Mouse (Mus musculus): ENCODE measurements around the gene Hoxc6.

Hoxc6 gene

DNA sequence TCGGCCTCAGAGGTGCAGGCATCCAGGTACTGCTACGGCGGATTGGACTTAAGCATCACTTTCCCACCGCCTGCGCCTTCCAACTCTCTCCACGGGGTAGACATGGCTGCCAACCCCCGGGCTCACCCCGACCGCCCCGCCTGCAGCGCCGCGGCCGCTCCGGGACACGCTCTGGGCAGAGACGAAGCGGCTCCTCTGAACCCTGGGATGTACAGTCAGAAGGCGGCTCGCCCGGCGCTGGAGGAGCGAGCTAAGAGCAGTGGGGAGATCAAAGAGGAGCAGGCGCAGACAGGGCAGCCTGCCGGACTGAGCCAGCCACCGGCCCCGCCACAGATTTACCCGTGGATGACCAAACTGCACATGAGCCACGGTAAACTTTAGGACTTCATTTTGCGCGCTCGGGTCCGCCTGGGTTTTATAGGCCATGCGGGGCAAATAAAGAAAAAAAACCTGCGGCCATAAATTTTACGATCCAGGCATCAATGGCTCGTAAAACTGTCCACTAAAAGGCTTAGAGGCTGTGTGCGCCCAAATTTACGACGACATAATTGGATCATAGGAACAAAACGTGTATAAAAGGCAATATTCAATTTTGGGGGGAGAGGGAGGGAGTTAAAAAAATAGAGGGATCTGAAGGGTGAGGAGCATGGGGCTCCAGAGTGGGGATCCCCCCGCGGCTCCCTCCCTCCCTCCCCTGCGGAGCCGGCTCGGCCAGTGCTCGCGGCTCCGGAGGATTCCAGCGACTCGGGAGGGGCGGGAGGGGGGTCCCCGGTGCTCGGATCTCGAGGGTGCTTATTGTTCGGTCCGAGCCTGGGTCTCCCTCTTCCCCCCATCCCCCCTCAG, 16.3 kb downstream of the Hoxc6 start:
- peak in 1 of 2 experiments; percentile 44 for DNase-seq

DNA sequence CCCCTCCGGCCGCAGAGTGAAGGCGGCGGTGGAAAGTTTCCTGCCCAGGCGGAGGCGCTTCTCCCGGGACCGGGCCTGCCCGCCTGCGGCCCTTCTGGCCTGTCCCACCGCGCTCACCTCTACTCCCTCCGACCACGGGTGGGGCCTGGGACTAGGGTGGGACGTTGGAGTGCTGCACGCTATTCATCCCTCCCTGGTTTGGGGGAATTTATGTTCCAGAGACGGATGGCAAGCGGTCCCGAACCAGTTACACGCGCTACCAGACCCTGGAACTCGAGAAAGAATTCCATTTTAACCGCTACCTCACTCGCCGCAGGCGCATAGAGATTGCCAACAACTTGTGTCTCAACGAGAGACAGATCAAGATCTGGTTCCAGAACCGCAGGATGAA, 16.9 kb downstream of the Hoxc6 start:
- no peak for DNase-seq

DNA sequence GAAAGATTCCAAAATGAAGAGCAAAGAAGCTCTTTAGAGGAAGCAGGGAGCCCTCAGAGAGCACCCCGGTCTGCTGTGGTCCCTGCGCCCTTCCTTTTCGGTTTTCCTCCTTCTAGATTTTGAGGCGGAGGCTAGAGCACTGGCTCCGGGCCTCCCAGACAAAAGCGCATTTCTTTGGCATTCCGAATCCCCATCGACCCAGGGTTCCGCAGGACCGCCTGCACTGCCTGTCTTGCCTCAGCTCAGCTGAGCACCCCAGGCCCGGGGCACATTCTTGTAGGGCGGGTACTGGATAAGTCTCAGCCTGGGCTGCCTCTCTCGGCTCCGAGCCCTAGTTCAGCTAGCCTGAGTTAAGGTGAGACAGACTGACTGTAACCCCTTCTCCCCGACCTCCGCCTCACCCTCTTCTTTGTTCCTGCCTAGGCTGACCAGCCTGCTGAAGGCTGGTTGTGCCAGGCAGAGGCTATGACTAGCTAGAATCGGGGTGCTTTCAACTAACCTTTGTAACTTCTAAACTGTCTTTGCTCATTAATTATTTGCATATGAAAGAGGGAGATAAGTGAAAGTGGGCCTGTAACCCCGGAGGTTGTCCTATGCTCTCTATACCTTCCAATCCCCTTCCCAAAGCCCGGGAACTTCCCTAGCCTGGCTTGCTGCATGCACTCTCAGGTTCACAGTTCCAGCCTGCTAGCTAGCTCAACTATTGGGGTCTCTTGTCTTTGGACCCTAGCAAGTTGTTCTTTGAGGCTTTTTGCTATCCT, 17.5 kb downstream of the Hoxc6 start:
- DNase-seq = no peak

DNA sequence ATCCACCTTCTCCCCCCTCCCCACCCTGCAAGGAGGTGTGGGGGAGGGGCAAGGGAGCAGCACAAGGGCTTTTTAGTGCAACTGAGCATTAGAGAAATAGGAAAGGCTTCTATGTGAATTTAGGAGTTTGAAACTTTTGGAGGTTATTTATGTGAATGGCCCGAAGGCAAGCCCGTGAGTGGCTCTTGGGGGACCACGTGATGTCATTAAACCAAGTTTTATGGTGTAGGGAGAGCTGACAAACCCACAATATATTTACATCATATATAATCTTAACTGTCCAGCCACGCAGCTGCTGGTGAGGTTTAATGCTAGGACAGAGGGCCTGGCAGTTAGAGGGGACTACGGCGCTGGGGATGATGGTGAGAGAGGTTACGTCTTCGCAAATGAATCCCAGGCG, 20.6 kb downstream of the Hoxc6 start, which contains the start of gene Hoxc4:
Gene Hoxc4, plus strand, starts transcription at position 299 of the 400 bp plus-strand sequence.
- no peak for DNase-seq

DNA sequence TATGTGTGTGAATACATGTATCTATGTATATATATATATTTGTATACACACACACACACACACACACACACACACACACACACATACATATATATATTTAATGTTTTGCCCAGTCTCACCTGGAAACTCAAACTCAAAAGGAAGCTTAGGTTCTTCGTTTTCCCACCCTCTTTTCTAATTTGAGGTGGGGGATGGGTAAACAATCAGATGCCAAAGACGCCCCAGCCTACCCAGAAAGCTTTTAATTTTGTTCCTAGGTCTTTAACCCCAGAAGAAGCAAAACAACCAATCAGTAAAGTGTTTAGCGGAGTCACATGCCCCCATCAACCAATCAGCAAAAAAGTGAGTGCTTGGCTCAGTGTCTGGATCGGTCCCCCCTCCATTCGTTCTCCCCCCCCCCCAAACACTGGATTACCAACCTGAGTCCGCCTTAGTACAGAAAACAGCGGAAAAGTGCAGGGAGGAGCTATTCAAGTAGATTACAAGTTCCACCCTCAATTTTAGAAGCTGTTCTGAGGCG, 22.9 kb downstream of the Hoxc6 start:
- DNase-seq = no peak

DNA sequence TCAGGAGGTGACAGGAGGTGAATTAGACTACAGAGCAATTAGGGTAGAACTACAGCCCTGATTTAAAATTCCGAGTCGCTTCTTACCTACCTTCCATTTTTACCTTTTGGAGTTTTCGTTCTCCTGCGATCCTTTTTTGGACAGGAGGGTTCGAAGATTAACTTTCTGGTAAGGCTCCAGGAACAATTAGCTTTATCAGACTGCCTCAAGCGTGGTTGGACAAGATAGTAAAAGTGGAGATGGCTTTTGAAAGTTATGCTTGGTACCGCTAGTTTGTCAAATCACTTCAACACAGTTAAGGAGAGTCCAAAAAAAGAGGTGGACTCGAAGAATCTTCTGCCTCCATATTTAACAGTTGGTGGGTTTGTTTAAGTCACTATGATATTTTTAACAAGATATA, 23.5 kb downstream of the Hoxc6 start:
- no peak for DNase-seq

DNA sequence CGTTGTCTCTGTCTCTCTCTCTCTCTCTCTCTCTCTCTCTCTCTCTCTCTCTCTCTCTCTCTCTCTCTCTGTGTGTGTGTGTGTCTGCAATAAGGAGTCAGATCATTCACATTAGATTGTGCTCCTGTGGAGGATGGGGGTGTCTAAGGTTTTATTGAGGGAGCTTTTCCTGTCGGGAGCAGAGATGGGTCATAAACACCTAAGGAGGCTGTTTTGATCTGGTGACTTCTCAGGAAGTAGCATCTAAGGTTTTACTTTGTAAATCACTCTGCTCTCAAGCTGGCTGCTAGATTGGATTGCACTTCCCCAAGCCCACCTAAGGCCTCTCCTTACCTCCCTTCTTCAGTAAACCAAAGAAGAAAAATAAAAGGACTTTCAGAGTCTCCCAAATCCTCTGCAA, 26.1 kb downstream of the Hoxc6 start:
- no peak for DNase-seq

DNA sequence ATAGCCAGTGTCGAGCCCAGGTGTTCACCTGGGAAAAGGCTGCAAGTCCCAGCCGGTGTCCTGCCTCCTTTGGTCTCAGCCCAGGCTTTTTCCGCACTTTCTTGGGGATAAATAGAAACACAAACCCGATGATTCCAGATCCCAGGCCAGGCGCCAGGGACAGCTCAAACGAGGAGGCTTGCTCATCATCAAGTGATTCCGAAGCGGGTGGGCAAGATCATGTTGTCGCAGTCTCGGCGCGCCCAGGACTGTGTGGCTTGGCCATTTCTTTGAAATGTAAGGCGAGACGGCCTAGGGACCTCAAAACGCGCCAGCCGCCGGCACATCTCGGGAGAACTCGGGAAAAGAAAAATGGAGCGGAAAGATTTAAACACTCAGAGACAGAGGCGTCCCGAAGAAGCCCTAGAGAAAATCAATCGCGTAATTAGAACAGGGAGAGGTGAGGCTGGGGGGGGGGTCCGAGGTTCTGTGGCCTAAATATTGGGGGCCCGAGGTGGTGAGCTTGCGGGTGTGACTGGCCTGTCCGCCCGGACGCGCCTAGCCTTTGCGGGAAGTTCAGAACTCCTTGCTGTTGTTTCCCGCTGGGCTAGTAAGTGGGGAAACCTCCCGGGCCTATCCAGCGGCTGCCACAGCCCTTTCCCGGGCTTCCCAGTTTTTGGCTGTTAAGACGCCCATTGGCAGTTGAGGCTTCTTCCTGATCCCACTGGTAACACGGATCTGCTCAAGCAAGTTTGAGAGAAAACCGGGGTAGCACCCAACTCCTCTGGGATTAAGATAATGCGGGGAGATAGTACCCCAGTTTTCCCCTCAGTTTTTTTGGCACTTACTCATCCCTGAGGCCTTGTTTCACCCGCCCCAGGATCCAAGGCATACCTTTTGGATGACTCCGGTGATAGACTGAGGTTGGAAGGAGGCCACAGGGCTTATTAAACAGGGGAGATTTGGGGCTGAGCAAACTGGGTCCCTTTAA, 29.5 kb downstream of the Hoxc6 start:
- DNase-seq = no peak

DNA sequence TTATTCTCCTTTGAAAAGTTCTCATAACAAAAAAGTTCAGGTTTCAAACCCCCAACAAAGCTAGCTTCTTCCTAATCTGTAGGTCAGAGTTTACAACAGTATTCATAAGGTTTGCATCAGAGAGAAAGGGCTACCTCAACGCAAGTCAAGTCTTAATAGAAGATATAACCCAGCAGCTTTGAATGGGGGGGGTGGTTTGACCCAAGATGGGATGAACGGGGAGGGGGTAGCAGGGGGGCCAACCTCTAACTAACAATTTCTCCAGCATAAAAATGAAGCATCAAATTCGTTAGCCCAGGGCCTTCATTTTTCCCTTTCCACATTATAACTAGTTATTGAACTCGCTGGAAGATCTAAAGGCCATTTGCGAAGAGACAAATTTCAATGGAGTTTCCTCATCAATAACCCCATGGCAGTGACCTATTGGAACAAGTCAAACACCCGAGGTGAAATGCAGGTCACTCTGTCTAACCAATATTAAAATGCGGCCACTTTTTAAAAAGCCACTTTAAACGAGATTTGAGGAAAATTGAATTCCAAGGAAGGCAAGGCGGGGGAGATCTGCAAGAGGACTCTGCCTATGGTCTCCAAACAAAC, 31.0 kb downstream of the Hoxc6 start:
- no peak for DNase-seq

DNA sequence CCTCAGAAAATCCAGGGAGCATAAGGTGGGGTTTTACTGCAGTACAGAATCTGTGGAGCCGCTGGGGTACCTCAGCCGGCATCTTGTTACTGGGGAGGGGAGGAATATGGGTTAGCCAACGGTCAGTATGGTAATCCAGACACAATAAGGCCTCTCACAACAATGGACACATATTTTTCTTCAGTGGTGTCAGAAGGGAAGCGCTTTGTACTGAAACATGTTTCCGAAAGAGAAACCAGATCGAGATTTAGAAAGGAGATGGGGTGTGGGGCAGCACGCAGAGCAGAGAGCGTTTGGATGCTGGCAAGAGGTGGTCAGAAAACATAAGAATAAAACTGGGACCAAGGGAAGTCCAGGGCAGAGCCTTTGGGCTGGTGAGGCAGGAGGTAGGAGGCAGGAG, 32.1 kb downstream of the Hoxc6 start:
- DNase-seq = no peak

DNA sequence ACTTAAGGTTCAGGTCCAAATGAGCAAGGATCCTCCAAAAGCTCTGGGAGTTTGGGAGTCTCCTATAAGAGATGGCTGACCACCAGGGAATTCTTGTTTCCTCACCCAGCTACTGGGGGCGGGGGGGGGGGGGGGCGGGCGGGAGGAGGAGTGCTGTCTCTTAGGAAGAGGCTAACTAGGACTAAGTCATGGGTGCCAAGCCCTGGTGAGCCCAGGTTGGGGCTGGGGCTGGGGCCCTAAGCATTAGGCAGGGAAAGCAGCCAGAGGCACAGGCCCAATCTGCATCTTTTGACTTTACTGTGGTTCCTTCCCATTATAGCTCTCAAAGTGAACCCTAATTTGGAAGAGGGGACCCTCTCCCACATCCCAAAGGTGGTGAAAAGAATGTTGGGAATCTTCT, 34.1 kb downstream of the Hoxc6 start:
- DNase-seq = no peak

DNA sequence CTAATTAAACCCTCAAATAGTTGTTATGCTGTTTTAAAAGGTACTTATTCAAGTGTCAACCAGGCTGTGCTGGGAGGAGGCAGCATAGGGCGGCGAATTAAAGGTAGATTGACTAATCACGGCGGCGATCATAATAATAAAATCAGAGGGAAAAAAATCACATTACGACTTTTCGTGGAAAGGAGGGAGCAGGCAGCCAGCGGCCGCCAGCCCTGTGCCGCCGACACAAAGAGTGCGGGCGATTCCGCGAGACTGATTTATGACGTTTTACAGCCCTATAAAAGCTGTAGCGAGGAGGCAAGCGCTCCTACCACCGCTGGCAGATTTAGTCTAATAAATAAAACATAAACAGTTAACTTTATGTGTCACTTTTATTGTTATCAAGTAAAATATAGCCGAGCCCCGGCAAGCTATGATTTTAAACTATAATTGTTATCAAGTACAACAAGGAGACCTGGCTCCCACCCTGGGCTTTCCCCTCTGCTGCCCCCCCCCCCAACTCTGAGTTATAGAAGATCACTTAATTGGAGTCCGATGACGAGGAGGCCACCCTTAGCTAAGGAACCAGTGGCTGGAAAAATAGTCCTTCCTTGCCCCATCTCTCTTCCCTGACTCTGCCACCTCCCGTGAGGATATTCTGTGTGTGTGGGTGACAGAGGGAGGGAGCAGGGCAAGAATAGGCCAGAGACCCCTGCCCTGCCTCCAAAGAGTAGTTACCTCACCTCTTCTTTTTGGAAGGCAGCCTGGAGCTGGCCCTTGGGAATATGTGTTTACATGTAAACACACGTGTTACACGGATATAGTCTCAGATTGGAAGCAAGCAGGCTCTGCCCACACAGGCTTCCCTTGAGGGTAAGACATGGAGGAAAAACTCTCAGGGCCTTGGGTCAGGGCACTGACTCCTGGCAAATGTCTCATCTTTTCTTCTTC, 34.9 kb downstream of the Hoxc6 start:
- no peak for DNase-seq

DNA sequence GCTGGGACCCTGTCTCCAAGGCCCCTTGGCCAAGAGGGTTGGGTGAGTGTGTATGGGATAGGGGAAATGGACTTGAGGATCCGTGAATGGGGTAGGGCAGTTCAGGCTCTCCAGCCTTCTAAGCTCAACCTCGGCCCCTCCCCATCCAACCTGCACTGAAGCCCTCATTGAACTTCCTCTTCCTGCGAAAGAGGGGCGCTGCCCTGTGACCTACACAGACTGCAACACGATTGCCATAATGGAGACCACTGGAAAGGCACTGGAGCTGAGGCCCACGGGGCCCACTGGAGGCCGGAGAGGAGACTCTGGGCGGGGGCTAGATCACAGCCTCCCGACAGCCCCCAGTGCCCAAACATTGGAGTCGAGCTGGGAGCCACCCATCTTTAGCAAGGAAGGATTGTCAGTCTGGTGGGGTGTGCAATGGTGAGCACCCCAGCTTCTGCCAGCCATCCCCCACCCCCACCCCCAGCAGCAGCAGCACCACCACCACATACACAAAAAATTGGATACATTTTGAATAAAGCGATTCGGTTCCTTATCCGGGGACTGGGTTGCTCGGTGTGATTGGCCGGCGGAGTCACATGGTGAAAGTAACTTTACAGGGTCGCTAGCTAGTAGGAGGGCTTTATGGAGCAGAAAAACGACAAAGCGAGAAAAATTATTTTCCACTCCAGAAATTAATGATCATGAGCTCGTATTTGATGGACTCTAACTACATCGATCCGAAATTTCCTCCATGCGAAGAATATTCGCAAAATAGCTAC, 36.2 kb downstream of the Hoxc6 start:
- no peak for DNase-seq

DNA sequence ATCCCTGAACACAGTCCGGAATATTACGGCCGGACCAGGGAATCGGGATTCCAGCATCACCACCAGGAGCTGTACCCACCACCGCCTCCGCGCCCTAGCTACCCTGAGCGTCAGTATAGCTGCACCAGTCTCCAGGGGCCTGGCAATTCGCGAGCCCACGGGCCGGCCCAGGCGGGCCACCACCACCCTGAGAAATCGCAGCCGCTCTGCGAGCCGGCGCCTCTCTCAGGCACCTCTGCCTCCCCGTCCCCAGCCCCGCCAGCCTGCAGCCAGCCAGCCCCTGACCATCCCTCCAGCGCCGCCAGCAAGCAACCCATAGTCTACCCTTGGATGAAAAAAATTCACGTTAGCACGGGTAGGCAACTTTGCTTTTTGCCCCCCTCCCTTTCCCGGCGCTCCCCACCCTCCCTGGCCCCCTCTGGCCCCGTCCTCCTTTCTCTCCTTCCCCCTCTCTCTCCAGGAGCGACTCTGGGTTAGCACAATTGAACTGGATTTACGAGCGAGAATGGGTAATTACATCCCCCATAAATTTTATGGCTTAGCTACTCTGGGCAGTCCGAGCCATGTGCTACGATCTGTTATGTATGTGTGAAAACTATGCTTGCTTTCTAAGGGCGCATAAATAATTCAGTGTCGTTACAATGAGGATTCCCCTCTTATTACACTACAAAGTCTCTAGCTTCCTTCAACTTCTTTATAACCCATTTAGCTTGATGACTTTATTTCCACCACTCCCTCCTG, 36.9 kb downstream of the Hoxc6 start:
- no peak for DNase-seq

DNA sequence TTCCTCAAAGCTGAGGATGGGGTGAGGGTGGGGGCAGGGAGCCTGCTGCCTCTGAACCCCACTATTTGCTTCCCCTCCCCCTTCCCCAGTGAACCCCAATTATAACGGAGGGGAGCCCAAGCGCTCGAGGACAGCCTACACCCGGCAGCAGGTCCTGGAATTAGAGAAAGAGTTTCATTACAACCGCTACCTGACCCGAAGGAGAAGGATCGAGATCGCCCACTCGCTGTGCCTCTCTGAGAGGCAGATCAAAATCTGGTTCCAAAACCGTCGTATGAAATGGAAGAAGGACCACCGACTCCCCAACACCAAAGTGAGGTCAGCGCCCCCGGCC, 37.5 kb downstream of the Hoxc6 start:
- DNase-seq = no peak

DNA sequence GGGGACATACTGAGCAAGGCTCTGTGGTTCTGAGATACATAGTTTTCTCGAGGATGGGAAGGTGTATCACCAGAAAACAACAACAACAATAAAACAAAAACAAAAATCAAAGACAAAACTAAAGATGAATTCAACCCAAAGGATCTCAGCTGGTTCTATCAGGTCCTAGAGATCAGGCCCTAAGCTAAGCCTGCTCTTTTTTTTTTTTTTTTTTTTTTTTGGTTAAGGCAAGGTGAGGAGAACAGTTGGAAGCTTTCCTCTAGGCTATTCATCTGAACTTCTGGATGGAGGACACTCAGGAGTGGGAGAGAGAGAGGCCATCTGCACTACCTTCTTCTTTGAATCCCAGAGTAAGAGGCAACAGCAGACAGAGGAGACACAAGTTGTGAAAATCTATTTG, 39.5 kb downstream of the Hoxc6 start:
- no peak for DNase-seq

DNA sequence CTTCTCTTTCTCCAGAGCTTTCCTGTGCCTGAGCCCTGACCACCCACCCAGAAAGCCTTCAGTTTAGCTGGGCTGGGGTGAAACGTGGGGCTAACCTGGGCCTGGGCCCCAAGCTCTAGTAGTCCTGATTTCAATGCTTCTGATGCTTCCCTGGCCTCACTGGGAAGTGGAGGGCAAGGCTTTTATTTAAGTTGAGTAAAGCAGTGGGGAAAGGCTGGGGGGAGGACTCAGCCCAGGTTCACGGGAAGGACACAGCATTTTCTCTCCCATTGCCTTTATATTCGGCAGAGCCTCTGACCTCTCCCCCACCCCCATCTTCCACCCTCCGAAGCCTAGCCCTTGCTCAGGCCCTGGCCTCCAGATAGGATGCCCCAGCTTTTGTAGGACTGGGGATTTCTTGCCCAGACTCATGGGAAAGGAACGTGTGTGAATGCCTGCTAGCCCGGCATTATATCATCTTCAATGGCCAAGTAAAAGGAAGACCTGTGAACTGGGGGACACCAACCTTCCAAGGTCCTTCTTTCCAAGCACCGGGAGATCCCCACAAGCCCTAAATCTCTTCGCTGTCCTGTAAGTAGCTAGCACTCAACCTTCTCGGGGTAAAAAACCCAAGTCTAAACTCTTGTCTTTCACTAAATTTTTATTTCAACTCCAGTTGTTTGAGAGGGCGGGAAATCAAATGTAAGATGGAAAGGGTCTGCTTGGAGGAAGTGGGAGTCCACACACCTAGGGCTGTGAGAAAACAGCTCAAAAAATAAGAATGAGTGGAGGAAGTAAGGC, 40.8 kb downstream of the Hoxc6 start:
- no peak for DNase-seq

DNA sequence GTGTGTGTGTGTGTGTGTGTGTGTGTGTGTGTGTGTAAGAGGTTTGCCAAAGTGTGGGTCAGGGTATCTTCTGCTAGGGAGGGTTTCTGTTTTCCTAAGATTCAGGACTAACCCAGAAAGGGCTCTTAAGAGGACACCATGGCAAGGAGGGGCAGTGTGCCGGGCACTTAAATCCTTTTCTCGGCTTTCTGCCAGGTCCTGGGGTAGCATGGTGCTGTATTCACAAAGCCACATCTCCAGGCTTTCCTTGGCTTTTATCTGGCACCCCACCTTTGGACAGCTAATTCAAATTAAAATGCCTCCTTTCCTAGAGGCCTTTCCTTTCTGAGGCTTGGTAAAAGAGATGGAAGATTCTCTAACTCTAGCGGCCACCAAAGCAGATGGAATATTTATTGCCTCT, 41.6 kb downstream of the Hoxc6 start:
- DNase-seq = no peak

DNA sequence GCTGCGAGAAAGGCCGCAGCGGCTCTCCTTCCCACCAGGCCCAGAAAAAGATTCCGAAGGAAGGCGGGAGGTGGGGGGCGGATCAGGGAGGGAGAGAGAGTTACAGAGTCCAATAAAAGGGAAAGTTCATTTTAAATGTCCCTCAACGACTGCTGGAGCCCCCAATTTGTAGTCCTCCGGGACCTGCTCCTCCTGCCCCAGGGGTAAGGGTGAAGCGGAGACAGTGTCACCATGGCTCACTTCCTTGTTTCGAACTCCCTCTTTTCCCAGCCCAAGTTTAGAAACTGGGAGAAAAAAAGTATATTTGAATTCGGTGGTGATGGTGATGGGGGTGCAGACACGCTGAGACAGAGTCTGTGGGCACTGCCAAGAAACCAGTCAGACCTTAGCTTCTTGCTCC, 42.5 kb downstream of the Hoxc6 start:
- no peak for DNase-seq

Data from kidney, adult 8-10 months (tissue).